Mouse (Mus musculus): ENCODE data around the gene Spib. TPM values are rescaled to one million over a fixed set of nuclear protein-coding genes. Genes with fewer than 3 reads are reported as not detected.
A peak's percentile ranks its signal among the peaks of the same experiment; 100 is the strongest.

The Spib gene
- total RNA-seq (2014; rRNA removed) (0.05 TPM in 1 of 2 replicates, not detected in the other), polyA plus RNA-seq (2015; fragmentation: Nextera tagmentation; extraction: Ambion mirVana) (0.06 TPM in 1 of 2 replicates, not detected in the other)

DNA sequence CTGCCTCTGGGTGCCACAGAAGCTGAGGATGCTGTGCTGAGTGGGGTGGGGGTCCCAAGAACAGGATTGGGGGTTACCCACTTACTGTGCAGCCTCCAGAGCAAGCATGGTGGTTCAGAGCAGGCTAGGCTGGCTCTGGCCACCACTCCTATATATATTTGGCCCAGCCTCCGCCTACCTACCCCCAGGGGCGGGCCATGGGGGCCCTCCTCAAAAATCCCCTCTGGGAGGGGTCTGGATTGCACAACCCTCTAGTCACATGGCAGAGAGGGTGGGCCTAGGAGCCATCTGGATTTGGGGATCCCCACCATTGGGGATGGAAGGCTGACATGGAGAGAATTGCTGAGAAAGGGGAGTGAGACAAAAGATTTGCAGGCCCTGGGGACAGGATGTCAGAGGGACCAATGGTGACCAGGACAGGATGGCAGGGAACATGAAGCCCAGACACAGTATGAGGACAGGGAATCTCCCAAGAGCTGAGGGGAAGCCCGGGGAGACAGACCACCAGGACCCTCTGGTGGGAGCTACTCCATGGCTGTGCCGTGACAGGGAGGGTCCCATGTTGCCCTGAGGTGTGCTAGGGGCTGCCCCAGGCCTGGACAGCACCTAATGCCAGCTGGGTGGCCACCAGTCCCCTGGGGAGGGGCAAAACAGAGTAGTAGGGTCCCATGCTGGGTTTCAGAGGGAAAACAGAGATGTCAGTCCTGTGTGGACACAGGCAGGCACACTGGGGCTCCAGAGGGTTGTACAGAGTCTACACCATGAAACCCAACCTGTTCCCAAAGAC lies at the start of gene Spib:
TSS of gene Spib (minus strand) at position 126 of the 787 bp plus-strand sequence.
- Histone ChIP-seq H3K36me3 (ENCODE audit: insufficient read depth, low read length) (no peaks in the 10 kb centered on the region), H3K9me3 (ENCODE audit: low read length) (no peaks in the 10 kb centered on the region), H3K4me1 (ENCODE audit: insufficient read depth, low read length) (peaks cover 8% of the 10 kb centered on the region; the same call in 1 of the 2 replicates), H3K27ac (no peak within 1 kb of the TSS), H3K4me2 (ENCODE audit: low read depth, low read length) (no peak within 1 kb of the TSS), H3K27me3 (ENCODE audit: insufficient read depth, low read length) (no peaks in the 10 kb centered on the region), H3K4me3 (ENCODE audit: low read length) (no peak within 1 kb of the TSS), H3K9ac (replicated peaks; ENCODE audit: low read length) (no peak within 1 kb of the TSS; the same call in 1 of the 2 replicates)
- 72% methylated on average over 4 of the region's 4 CpGs for WGBS
- no peak for TF ChIP-seq CTCF (IDR thresholded peaks at IDR 0.05; ENCODE audit: low read depth)
- DNase-seq (ENCODE audit: low spot score) (no peak), ATAC-seq (no peak)

GRCm38 (mm10) chr7:44581637-44582036 lies 49.8 kb upstream of the Spib start:
- Histone ChIP-seq H3K4me3 (ENCODE audit: low read length) (no peak overlapping the region), H3K9me3 (ENCODE audit: low read length) (no peaks in the 10 kb centered on the region), H3K27me3 (ENCODE audit: insufficient read depth, low read length) (no peaks in the 10 kb centered on the region), H3K4me1 (ENCODE audit: insufficient read depth, low read length) (no peaks in the 10 kb centered on the region; the same call in 1 of the 2 replicates), H3K27ac (no peak overlapping the region), H3K4me2 (ENCODE audit: low read depth, low read length) (no peak overlapping the region), H3K36me3 (ENCODE audit: insufficient read depth, low read length) (no peaks in the 10 kb centered on the region), H3K9ac (replicated peaks; ENCODE audit: low read length) (no peak overlapping the region)
- DNase-seq (ENCODE audit: low spot score) (no peak), ATAC-seq (no peak)
- 84% methylated on average over 6 of the region's 6 CpGs for WGBS
- TF ChIP-seq CTCF (IDR thresholded peaks at IDR 0.05; ENCODE audit: low read depth): no peak

DNA sequence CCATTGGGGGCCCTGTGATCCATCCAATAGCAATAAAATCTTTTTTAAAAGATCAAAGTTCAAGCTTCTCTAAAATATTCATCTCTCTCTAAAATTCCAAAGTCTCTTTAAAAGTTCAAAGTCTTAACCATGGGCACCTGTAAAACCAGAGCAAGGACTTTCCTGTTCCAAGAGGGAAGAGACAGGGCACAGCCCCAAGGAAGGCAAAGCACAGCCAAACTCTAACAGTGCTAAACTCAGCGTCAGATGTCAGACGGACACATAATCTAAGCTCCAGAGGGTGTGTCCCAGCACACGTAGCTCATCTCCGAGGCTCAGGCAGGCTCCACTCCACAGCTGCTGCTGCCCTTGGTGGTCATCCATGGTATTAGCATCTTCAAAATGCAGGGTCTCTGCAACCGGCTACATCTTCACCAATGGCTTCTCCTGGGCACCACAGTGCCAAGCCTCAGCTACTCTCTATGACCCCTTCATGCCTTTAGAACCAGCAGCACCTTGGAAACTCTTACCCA lies 44.5 kb upstream of the Spib start:
- Histone ChIP-seq H3K9ac (replicated peaks; ENCODE audit: low read length) (no peak overlapping the region), H3K4me1 (ENCODE audit: insufficient read depth, low read length) (no peaks in the 10 kb centered on the region), H3K4me3 (ENCODE audit: low read length) (no peak overlapping the region), H3K4me2 (ENCODE audit: low read depth, low read length) (no peak overlapping the region), H3K9me3 (ENCODE audit: low read length) (no peaks in the 10 kb centered on the region), H3K27ac (no peak overlapping the region), H3K36me3 (ENCODE audit: insufficient read depth, low read length) (no peaks in the 10 kb centered on the region), H3K27me3 (ENCODE audit: insufficient read depth, low read length) (no peaks in the 10 kb centered on the region)
- no peak for DNase-seq (ENCODE audit: low spot score)
- 30% methylated on average over 5 of the region's 5 CpGs for WGBS
- peak; percentile 35; the same call in 1 of the 2 replicates for TF ChIP-seq CTCF (IDR thresholded peaks at IDR 0.05; ENCODE audit: low read depth)
- no peak for ATAC-seq

- no peak for TF ChIP-seq CTCF (IDR thresholded peaks at IDR 0.05; ENCODE audit: low read depth)
- Histone ChIP-seq H3K4me3 (ENCODE audit: low read length) (no peak overlapping the region), H3K4me2 (ENCODE audit: low read depth, low read length) (no peak overlapping the region), H3K27me3 (ENCODE audit: insufficient read depth, low read length) (no peaks in the 10 kb centered on the region), H3K9me3 (ENCODE audit: low read length) (no peaks in the 10 kb centered on the region), H3K36me3 (ENCODE audit: insufficient read depth, low read length) (no peaks in the 10 kb centered on the region), H3K4me1 (ENCODE audit: insufficient read depth, low read length) (no peaks in the 10 kb centered on the region), H3K9ac (replicated peaks; ENCODE audit: low read length) (no peak overlapping the region), H3K27ac (no peak overlapping the region)
- WGBS: 76% methylated on average over 5 of the region's 5 CpGs
- ATAC-seq (no peak), DNase-seq (ENCODE audit: low spot score) (no peak)
These were observed 41.1 kb upstream of the Spib start for GRCm38 (mm10) chr7:44572956-44573484.

DNA sequence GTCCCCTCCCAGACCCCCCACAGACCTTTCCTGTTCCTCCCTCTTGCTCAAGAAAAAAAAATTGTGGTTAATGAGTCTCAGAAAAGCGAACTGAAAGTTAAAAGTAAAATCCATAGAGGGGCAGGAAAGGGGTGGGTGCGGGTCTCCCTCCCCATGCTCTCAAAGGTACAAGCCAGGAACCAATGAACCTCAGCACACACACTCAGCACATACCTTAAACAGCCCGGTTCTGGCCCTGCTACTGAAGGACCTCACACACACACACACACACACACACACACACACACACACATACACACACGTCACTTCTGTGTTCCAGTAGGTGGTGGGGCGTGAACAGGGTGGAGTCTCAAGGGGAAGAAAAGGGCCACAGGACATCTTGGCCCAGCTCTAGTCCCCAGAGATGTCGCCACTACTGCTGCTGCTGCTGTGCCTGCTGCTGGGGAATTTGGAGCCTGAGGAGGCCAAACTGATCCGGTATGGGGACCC lies 40.4 kb upstream of the Spib start, which contains the start of gene Napsa:
TSS of gene Napsa (plus strand) at position 168 of the 489 bp plus-strand sequence.
- WGBS: 32% methylated on average over 7 of the region's 7 CpGs
- H3K27me3 ChIP-seq (ENCODE audit: insufficient read depth, low read length): no peaks in the 10 kb centered on the region
- H3K9me3 ChIP-seq (ENCODE audit: low read length): no peaks in the 10 kb centered on the region
- no peak within 1 kb of the TSS for H3K4me3 ChIP-seq (ENCODE audit: low read length)
- no peaks in the 10 kb centered on the region for H3K36me3 ChIP-seq (ENCODE audit: insufficient read depth, low read length)
- DNase-seq (ENCODE audit: low spot score) (no peak), ATAC-seq (no peak)
- H3K27ac ChIP-seq: no peak within 1 kb of the TSS
- H3K4me1 ChIP-seq (ENCODE audit: insufficient read depth, low read length): no peaks in the 10 kb centered on the region
- TF ChIP-seq CTCF (IDR thresholded peaks at IDR 0.05; ENCODE audit: low read depth): no peak
- no peak within 1 kb of the TSS for H3K9ac ChIP-seq (replicated peaks; ENCODE audit: low read length)
- no peak within 1 kb of the TSS for H3K4me2 ChIP-seq (ENCODE audit: low read depth, low read length)

- Histone ChIP-seq H3K9ac (replicated peaks; ENCODE audit: low read length) (no peak overlapping the region), H3K9me3 (ENCODE audit: low read length) (no peaks in the 10 kb centered on the region), H3K36me3 (ENCODE audit: insufficient read depth, low read length) (no peaks in the 10 kb centered on the region), H3K4me1 (ENCODE audit: insufficient read depth, low read length) (no peaks in the 10 kb centered on the region), H3K4me2 (ENCODE audit: low read depth, low read length) (no peak overlapping the region), H3K27ac (no peak overlapping the region), H3K4me3 (ENCODE audit: low read length) (no peak overlapping the region), H3K27me3 (ENCODE audit: insufficient read depth, low read length) (no peaks in the 10 kb centered on the region)
- ATAC-seq (no peak), DNase-seq (ENCODE audit: low spot score) (no peak)
- 23% methylated on average over 4 of the region's 4 CpGs for WGBS
- TF ChIP-seq CTCF (IDR thresholded peaks at IDR 0.05; ENCODE audit: low read depth): no peak
These were observed 39.9 kb upstream of the Spib start for GRCm38 (mm10) chr7:44571811-44572210.

Data from hindbrain, postnatal 0 days (tissue).